Mouse (Mus musculus) liver, embryonic 13.5 days (tissue): ENCODE results near the gene Zfp36l2. TPM values are rescaled to one million over a fixed set of nuclear protein-coding genes. Genes with fewer than 3 reads are reported as not detected.

Source experiments
- ATAC-seq: fragments of 200-750 bp; cut with Nextera tagmentation; 2 replicates; pipeline ENCODE4 v1.8.0; 2017; ENCODE audit warnings: low read depth, mild to moderate bottlenecking, moderate number of reproducible peaks, moderate library complexity
- DNase-seq: peaks from one replicate; pipeline ENCODE4 v3.0.0; 2022
- H3K27ac ChIP-seq: fragments of 300-500 bp; sonication (generic); 2 replicates; pipeline ENCODE4 v1.5.1; 2015; ENCODE audit warnings: moderate library complexity, mild to moderate bottlenecking, inconsistent platforms
- H3K27me3 ChIP-seq: fragments of 300-500 bp; sonication (generic); 2 replicates; pipeline ENCODE4 v1.6.1; 2015; ENCODE audit warnings: mild to moderate bottlenecking, inconsistent platforms
- H3K36me3 ChIP-seq: fragments of 300-500 bp; sonication (generic); 2 replicates; pipeline ENCODE4 v1.6.1; 2015; ENCODE audit warnings: mild to moderate bottlenecking, inconsistent platforms
- H3K4me1 ChIP-seq: fragments of 300-500 bp; sonication (generic); replicated peaks from 2 replicates; pipeline ENCODE4 v1.6.1; 2015; ENCODE audit warnings: inconsistent platforms
- H3K4me2 ChIP-seq: fragments of 300-500 bp; sonication (generic); 2 replicates; pipeline ENCODE4 v1.6.1; 2015; ENCODE audit warnings: inconsistent platforms, mild to moderate bottlenecking, moderate library complexity
- H3K4me3 ChIP-seq: fragments of 300-500 bp; sonication (generic); replicated peaks from 2 replicates; pipeline ENCODE4 v1.5.1; 2015; ENCODE audit warnings: mild to moderate bottlenecking, inconsistent platforms
- H3K9ac ChIP-seq: fragments of 300-500 bp; sonication (generic); 2 replicates; pipeline ENCODE4 v1.6.1; 2015; ENCODE audit warnings: mild to moderate bottlenecking, inconsistent platforms
- H3K9me3 ChIP-seq: fragments of 300-500 bp; sonication (generic); replicated peaks from 2 replicates; pipeline ENCODE4 v1.6.1; 2016; ENCODE audit warnings: inconsistent platforms
- WGBS: fragments of 180-500 bp; shearing (Covaris S2); methylation state at CpG from one replicate; pipeline ENCODE4 v1.1.7; 2015; ENCODE audit not compliant: insufficient replicate concordance; 5-methylcytosine and 5-hydroxymethylcytosine counted together
- polyA plus RNA-seq: library from polyadenylated mRNA; unstranded; fragments of >200 nt; fragmentation: Nextera tagmentation; extraction: Ambion mirVana; gene quantifications from 2 replicates; pipeline ENCODE4 v1.2.1, GENCODE M21; 2015

The Zfp36l2 gene
- polyA plus RNA-seq, 1 experiment from 2014 or later: 8.9 TPM

- DNase-seq (no peak), ATAC-seq (no peak)
- no peaks in the 10 kb centered on the region for H3K27me3 ChIP-seq
- H3K36me3 ChIP-seq: no peaks in the 10 kb centered on the region
- peak overlapping the region; percentile 36 for H3K4me2 ChIP-seq
- 79% methylated on average over 11 of the region's 11 CpGs for WGBS
- peaks cover 89% of the 10 kb centered on the region for H3K4me1 ChIP-seq
- peak overlapping the region; percentile 22; the same call in 1 of the 2 replicates for H3K9ac ChIP-seq
- H3K27ac ChIP-seq: peak overlapping the region; percentile 66
- no peak overlapping the region for H3K4me3 ChIP-seq
- no peaks in the 10 kb centered on the region for H3K9me3 ChIP-seq
Measured at GRCm38 (mm10) chr17:84137393-84138171, 50.2 kb downstream of the Zfp36l2 start.

GRCm38 (mm10) chr17:84136669-84137392, 50.9 kb downstream of the Zfp36l2 start:
- ATAC-seq: peak; percentile 39
- Histone ChIP-seq H3K9me3 (no peaks in the 10 kb centered on the region), H3K36me3 (no peaks in the 10 kb centered on the region), H3K4me2 (peak overlapping the region; percentile 36), H3K27ac (peak overlapping the region; percentile 66), H3K4me3 (no peak overlapping the region; the same call in 1 of the 2 replicates), H3K27me3 (no peaks in the 10 kb centered on the region), H3K9ac (peak overlapping the region; percentile 22; the same call in 1 of the 2 replicates), H3K4me1 (peaks cover 83% of the 10 kb centered on the region)
- no peak for DNase-seq
- 18% methylated on average over 10 of the region's 10 CpGs for WGBS

DNA sequence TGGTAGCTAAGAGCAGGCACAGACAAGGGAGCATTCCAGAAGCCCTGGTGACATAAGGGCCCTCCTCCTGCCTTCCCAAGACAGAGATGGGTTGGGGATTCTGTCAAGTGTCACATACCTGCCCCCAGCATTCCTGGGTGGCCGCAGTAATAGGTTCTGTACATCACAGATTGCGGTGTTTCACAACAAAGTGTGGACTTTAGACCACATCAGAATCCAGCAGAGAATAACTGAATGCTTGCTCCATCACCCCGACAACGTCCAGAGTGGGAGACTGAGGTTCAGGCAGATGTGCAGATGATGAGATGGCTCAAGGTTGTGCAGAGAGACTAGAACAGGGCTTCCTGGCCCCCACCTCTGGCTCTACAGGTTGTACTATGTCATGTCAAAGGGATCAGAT, 51.5 kb downstream of the Zfp36l2 start:
- peaks cover 78% of the 10 kb centered on the region for H3K4me1 ChIP-seq
- peak overlapping the region; percentile 36 for H3K4me2 ChIP-seq
- WGBS: 75% methylated on average over 4 of the region's 4 CpGs
- H3K27me3 ChIP-seq: no peaks in the 10 kb centered on the region
- H3K36me3 ChIP-seq: no peaks in the 10 kb centered on the region
- ATAC-seq (no peak), DNase-seq (no peak)
- H3K9ac ChIP-seq: peak overlapping the region; percentile 15; the same call in 1 of the 2 replicates
- no peaks in the 10 kb centered on the region for H3K9me3 ChIP-seq
- peak overlapping the region; percentile 66 for H3K27ac ChIP-seq
- H3K4me3 ChIP-seq: no peak overlapping the region

DNA sequence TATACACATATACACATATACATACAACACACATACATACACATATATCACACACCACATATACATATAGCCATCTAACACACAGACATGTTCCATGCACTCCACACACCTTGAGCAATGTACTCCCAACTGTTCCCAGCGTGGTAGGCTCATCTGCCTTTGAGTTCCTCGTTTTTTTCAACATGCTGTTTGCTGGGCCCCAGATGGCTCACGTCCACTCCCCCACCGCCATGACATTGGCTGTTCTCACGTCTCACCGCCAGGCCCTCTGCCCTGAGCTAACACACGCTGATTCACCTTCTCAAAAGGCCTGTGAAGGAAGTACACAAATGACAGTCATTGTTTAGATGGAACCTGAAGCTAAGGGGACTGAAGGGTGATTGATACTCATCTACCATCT, 52.5 kb downstream of the Zfp36l2 start:
- Histone ChIP-seq H3K9me3 (no peaks in the 10 kb centered on the region), H3K4me2 (no peak overlapping the region), H3K27me3 (no peaks in the 10 kb centered on the region), H3K9ac (no peak overlapping the region), H3K27ac (peak overlapping the region; percentile 10; the same call in 1 of the 2 replicates), H3K36me3 (no peaks in the 10 kb centered on the region), H3K4me3 (no peak overlapping the region), H3K4me1 (peaks cover 68% of the 10 kb centered on the region)
- DNase-seq (no peak), ATAC-seq (no peak)
- WGBS: 64% methylated on average over 7 of the region's 7 CpGs
